Mouse (Mus musculus) olfactory bulb, adult 2 months (tissue): ENCODE measurements around the gene Kctd2.

ENCODE experiments used
- CTCF ChIP-seq: fragments of 200-500 bp; IDR thresholded peaks from 2 replicates; pipeline ENCODE4 v1.5.1; 2012; ENCODE audit warnings: low read depth, mild to moderate bottlenecking, low read length, moderate library complexity; ENCODE audit not compliant: insufficient read depth
- POLR2A ChIP-seq: fragments of 200-500 bp; IDR thresholded peaks from 2 replicates; pipeline ENCODE4 v1.6.1; 2012; ENCODE audit warnings: mild to moderate bottlenecking, low read depth, low read length, moderate library complexity; ENCODE audit not compliant: insufficient read depth

- no peak for TF ChIP-seq POLR2A
- no peak for TF ChIP-seq CTCF
Measured at GRCm38 (mm10) chr11:115435596-115436337, 15.8 kb downstream of the Kctd2 start.
